Mouse (Mus musculus): ENCODE results near the gene Thy1. TPM values are rescaled to one million over a fixed set of nuclear protein-coding genes. Genes with fewer than 3 reads are reported as not detected.

Thy1 gene
- total RNA-seq, 1 experiment, result 10.2 TPM

DNA sequence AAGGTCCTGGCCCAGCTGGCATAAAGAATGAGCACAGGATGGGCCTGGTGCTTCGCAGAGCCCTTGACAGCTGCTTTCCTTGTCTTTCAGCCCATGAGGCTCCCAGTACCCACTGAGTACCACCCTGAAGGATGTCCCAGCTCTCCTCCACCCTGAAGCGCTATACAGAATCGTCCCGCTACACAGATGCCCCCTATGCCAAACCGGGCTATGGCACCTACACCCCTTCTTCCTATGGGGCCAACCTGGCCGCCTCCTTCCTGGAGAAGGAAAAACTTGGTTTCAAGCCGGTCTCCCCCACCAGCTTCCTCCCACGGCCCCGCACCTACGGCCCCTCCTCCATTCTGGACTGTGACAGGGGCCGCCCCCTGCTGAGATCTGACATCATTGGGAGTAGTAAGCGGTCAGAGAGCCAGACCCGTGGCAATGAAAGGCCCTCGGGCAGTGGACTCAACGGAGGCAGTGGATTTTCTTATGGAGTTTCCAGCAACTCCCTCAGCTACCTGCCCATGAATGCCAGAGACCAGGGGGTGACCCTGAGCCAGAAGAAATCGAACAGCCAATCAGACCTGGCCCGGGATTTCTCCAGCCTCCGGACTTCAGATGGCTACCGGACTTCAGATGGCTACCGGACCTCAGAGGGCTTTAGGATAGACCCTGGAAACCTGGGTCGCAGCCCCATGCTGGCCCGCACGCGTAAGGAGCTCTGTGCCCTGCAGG, 32.3 kb downstream of the Thy1 start:
- Histone ChIP-seq H3K36me3 (ENCODE audit: control insufficient read depth, insufficient read depth, low read length, poor library complexity, severe bottlenecking) (no peaks in the 10 kb centered on the region), H3K27ac (ENCODE audit: insufficient read depth, low read depth, low read length, poor library complexity, severe bottlenecking) (no peak overlapping the region), H3K4me1 (ENCODE audit: control insufficient read depth in 2 of 2, insufficient read depth in 2 of 2, low read length in 2 of 2, poor library complexity in 1 of 2) (peaks cover 0 to 17% of the 10 kb centered on the region in 2 experiments; a peak in 1 of 4 replicates), H3K4me3 (ENCODE audit: insufficient read depth in 1 of 2, low read depth in 1 of 2, low read length in 2 of 2, poor library complexity in 1 of 2, severe bottlenecking in 1 of 2) (no peak overlapping the region), H3K9ac (ENCODE audit: insufficient read depth, low read depth, low read length, poor library complexity, severe bottlenecking) (no peak overlapping the region), H3K9me3 (ENCODE audit: control insufficient read depth, insufficient read depth, low read depth, low read length) (no peaks in the 10 kb centered on the region)
- DNase-seq (ENCODE audit: low read depth, low spot score), result no peak
- no peak for TF ChIP-seq CHD2 (IDR thresholded peaks at IDR 0.05; ENCODE audit: low read depth, low read length)
- no peak for TF ChIP-seq ZNF384 (IDR thresholded peaks at IDR 0.05; ENCODE audit: low read depth, low read length)
- no peak for TF ChIP-seq ZC3H11A (IDR thresholded peaks at IDR 0.05; ENCODE audit: borderline replicate concordance, low read depth, low read length)
- no peak for TF ChIP-seq MAFK (IDR thresholded peaks at IDR 0.05; ENCODE audit: insufficient read depth, low read depth, low read length)
- TF ChIP-seq HCFC1 (IDR thresholded peaks at IDR 0.05; ENCODE audit: borderline replicate concordance, insufficient read depth, low read length), result no peak
- in situ Hi-C loops (cut with MboI; ENCODE audit: low sequenced_read_pairs in 2 of 2, unreplicated experiment in 2 of 2), result no loop called here

DNA sequence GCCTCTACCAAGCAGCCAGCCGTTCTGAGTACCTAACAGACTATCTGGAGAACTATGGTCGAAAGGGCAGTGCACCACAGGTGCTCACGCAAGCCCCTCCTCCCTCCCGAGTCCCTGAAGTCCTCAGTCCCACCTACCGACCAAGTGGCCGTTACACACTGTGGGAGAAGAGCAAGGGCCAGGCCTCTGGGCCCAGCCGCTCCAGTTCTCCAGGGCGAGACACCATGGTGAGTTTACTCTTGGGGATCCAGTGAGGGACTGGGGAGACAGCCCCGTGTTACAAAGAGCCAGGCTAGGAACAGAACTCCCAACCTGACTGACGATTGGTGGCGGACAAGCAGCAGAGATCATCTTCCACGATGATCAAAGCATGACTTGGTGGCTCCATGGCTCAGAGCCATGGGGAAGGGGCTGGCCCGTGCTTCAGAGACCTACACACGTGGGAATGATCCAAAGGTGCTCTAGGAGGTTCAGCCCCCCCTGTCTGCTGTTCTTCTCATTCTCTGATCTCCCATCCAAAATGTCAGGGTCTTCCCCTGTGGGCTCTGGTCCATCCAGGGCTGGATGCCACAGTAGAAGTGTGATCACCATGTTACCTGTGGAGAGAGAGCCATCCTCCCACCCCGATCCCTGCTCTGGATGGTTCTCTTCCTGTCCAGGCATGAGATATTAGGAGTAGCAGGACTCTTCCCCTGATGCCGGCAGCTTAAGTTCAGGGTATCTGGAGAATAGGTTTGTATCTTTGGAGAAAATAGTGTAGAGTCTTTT, 33.0 kb downstream of the Thy1 start:
- Histone ChIP-seq H3K9me3 (ENCODE audit: control insufficient read depth, insufficient read depth, low read depth, low read length) (no peaks in the 10 kb centered on the region), H3K27ac (ENCODE audit: insufficient read depth, low read depth, low read length, poor library complexity, severe bottlenecking) (no peak overlapping the region), H3K4me3 (ENCODE audit: insufficient read depth in 1 of 2, low read depth in 1 of 2, low read length in 2 of 2, poor library complexity in 1 of 2, severe bottlenecking in 1 of 2) (no peak overlapping the region), H3K4me1 (ENCODE audit: control insufficient read depth in 2 of 2, insufficient read depth in 2 of 2, low read length in 2 of 2, poor library complexity in 1 of 2) (peaks cover 0 to 11% of the 10 kb centered on the region in 2 experiments; a peak in 1 of 4 replicates), H3K36me3 (ENCODE audit: control insufficient read depth, insufficient read depth, low read length, poor library complexity, severe bottlenecking) (no peaks in the 10 kb centered on the region), H3K9ac (ENCODE audit: insufficient read depth, low read depth, low read length, poor library complexity, severe bottlenecking) (no peak overlapping the region)
- DNase-seq (ENCODE audit: low read depth, low spot score), result no peak
- in situ Hi-C loops (cut with MboI; ENCODE audit: low sequenced_read_pairs in 2 of 2, unreplicated experiment in 2 of 2), result no loop called here
- TF ChIP-seq MAFK (IDR thresholded peaks at IDR 0.05; ENCODE audit: insufficient read depth, low read depth, low read length) (no peak), ZNF384 (IDR thresholded peaks at IDR 0.05; ENCODE audit: low read depth, low read length) (no peak), HCFC1 (IDR thresholded peaks at IDR 0.05; ENCODE audit: borderline replicate concordance, insufficient read depth, low read length) (no peak), CHD2 (IDR thresholded peaks at IDR 0.05; ENCODE audit: low read depth, low read length) (no peak), ZC3H11A (IDR thresholded peaks at IDR 0.05; ENCODE audit: borderline replicate concordance, low read depth, low read length) (no peak)

DNA sequence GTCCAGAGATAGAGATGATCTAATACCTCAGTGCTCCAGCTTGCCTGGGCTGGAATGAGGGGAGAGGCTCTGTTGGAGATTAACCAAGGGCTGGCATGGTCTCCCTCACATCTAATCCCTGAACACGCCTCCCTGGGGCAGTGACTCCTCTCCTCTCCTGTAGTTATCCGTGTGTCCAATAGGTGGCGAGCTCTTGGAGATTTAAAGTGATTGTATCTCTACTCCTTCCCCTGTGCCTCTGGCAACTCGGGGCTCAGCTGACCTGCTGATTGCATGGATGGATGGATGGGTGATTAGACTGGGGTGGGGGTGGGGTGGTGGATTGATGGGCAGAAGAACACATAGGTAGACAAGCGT, 33.6 kb downstream of the Thy1 start:
- Histone ChIP-seq H3K27ac (ENCODE audit: insufficient read depth, low read depth, low read length, poor library complexity, severe bottlenecking) (no peak overlapping the region), H3K4me1 (ENCODE audit: control insufficient read depth in 2 of 2, insufficient read depth in 2 of 2, low read length in 2 of 2, poor library complexity in 1 of 2) (peaks cover 0 to 9% of the 10 kb centered on the region in 2 experiments; a peak in 1 of 4 replicates), H3K9me3 (ENCODE audit: control insufficient read depth, insufficient read depth, low read depth, low read length) (no peaks in the 10 kb centered on the region), H3K4me3 (ENCODE audit: insufficient read depth in 1 of 2, low read depth in 1 of 2, low read length in 2 of 2, poor library complexity in 1 of 2, severe bottlenecking in 1 of 2) (no peak overlapping the region), H3K36me3 (ENCODE audit: control insufficient read depth, insufficient read depth, low read length, poor library complexity, severe bottlenecking) (no peaks in the 10 kb centered on the region), H3K9ac (ENCODE audit: insufficient read depth, low read depth, low read length, poor library complexity, severe bottlenecking) (no peak overlapping the region)
- in situ Hi-C loops (cut with MboI; ENCODE audit: low sequenced_read_pairs in 2 of 2, unreplicated experiment in 2 of 2), result no loop called here
- DNase-seq (ENCODE audit: low read depth, low spot score), result peak; percentile 79
- TF ChIP-seq ZC3H11A (IDR thresholded peaks at IDR 0.05; ENCODE audit: borderline replicate concordance, low read depth, low read length), result no peak
- no peak for TF ChIP-seq ZNF384 (IDR thresholded peaks at IDR 0.05; ENCODE audit: low read depth, low read length)
- TF ChIP-seq CHD2 (IDR thresholded peaks at IDR 0.05; ENCODE audit: low read depth, low read length), result no peak
- no peak for TF ChIP-seq HCFC1 (IDR thresholded peaks at IDR 0.05; ENCODE audit: borderline replicate concordance, insufficient read depth, low read length)
- no peak for TF ChIP-seq MAFK (IDR thresholded peaks at IDR 0.05; ENCODE audit: insufficient read depth, low read depth, low read length)

DNA sequence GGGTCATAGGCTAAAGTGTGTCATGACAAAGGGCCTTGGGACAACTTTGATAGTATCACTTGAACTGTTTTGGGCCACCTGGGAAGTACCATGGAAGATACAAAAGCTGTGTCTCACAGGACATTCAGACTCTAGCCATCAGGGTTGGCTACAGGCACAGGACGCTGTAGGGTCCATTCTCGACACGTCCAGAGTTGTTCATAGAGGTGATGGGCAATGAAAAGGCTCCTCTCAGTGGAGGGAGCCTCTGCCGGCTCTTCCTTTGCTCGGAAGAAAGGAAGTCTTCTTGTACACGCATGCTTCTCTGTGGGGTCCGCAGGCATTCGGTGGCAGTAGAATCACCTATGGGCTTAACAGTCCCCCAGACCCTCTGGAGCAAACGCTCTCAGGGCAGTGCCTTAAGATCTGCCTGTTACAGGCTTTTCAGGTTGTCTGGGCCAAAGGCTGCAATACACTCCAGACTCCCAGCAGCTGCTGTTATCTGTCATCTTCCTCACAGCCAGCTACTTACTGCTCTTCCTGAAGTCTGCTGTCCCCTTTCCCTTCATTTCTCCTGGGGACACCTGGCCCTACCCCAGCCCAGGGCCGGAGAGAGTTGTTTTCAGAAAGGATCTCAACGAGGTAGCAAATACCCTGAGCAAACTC, 34.2 kb downstream of the Thy1 start:
- H3K27ac ChIP-seq (ENCODE audit: insufficient read depth, low read depth, low read length, poor library complexity, severe bottlenecking), result no peak overlapping the region
- peaks cover 0 to 6% of the 10 kb centered on the region in 2 experiments; a peak in 1 of 4 replicates for H3K4me1 ChIP-seq (ENCODE audit: control insufficient read depth in 2 of 2, insufficient read depth in 2 of 2, low read length in 2 of 2, poor library complexity in 1 of 2)

More for the DNA sequence above, 34.2 kb downstream of the Thy1 start:
- no peak for DNase-seq (ENCODE audit: low read depth, low spot score)
- Histone ChIP-seq H3K9me3 (ENCODE audit: control insufficient read depth, insufficient read depth, low read depth, low read length) (no peaks in the 10 kb centered on the region), H3K36me3 (ENCODE audit: control insufficient read depth, insufficient read depth, low read length, poor library complexity, severe bottlenecking) (no peaks in the 10 kb centered on the region), H3K9ac (ENCODE audit: insufficient read depth, low read depth, low read length, poor library complexity, severe bottlenecking) (no peak overlapping the region), H3K4me3 (ENCODE audit: insufficient read depth in 1 of 2, low read depth in 1 of 2, low read length in 2 of 2, poor library complexity in 1 of 2, severe bottlenecking in 1 of 2) (no peak overlapping the region)
- TF ChIP-seq HCFC1 (IDR thresholded peaks at IDR 0.05; ENCODE audit: borderline replicate concordance, insufficient read depth, low read length) (no peak), MAFK (IDR thresholded peaks at IDR 0.05; ENCODE audit: insufficient read depth, low read depth, low read length) (no peak), ZNF384 (IDR thresholded peaks at IDR 0.05; ENCODE audit: low read depth, low read length) (no peak), ZC3H11A (IDR thresholded peaks at IDR 0.05; ENCODE audit: borderline replicate concordance, low read depth, low read length) (no peak), CHD2 (IDR thresholded peaks at IDR 0.05; ENCODE audit: low read depth, low read length) (no peak)
- in situ Hi-C loops (cut with MboI; ENCODE audit: low sequenced_read_pairs in 2 of 2, unreplicated experiment in 2 of 2), result no loop called here

Data from ES-E14 (cell line).